Mouse (Mus musculus): ENCODE data around the gene Mepce. TPM values are rescaled to one million over a fixed set of nuclear protein-coding genes. Genes with fewer than 3 reads are reported as not detected.

Mepce gene
- polyA plus RNA-seq (2014; fragmentation: Illumina TruSeq; extraction: RNeasy Lipid Tissue Mini Kit (QIAGEN cat#74804); ENCODE audit: low replicate concordance): 6.3 TPM

GRCm38 (mm10) chr5:137787151-137787928 lies at the start of gene Mepce, which contains the start of gene Zcwpw1:
Gene Mepce, minus strand, starts transcription at chr5:137787655.
Gene Zcwpw1, plus strand, starts transcription at chr5:137787798.

GRCm38 (mm10) chr5:137835966-137836520 lies 48.6 kb upstream of the Mepce start, which contains the start of gene Pilra:
Gene Pilra, minus strand, starts transcription at chr5:137836281.

GRCm38 (mm10) chr5:137778635-137779034 lies 8.8 kb downstream of the Mepce start, which contains the start of gene Ppp1r35:
Gene Ppp1r35, plus strand, starts transcription at chr5:137778849.

GRCm38 (mm10) chr5:137745214-137746171 lies 42.0 kb downstream of the Mepce start, which contains the start of gene Tsc22d4:
Gene Tsc22d4, plus strand, starts transcription at chr5:137745730.

GRCm38 (mm10) chr5:137741023-137741931 lies 46.2 kb downstream of the Mepce start, which contains the start of gene Nyap1:
Gene Nyap1, minus strand, starts transcription at chr5:137741607.

Other genes with a start within 250 kb of the Mepce start
- gene Actl6b, start 234.1 kb downstream of the Mepce start, polyA plus RNA-seq (2014; fragmentation: Illumina TruSeq; extraction: RNeasy Lipid Tissue Mini Kit (QIAGEN cat#74804); ENCODE audit: low replicate concordance): not detected
- not detected for gene Tfr2, start 217.8 kb downstream of the Mepce start, polyA plus RNA-seq (2014; fragmentation: Illumina TruSeq; extraction: RNeasy Lipid Tissue Mini Kit (QIAGEN cat#74804); ENCODE audit: low replicate concordance)
- not detected for gene Mospd3, start 186.6 kb downstream of the Mepce start, polyA plus RNA-seq (2014; fragmentation: Illumina TruSeq; extraction: RNeasy Lipid Tissue Mini Kit (QIAGEN cat#74804); ENCODE audit: low replicate concordance)
- 1.5 TPM for gene Pcolce, start 173.9 kb downstream of the Mepce start, polyA plus RNA-seq (2014; fragmentation: Illumina TruSeq; extraction: RNeasy Lipid Tissue Mini Kit (QIAGEN cat#74804); ENCODE audit: low replicate concordance)
- not detected for gene Fbxo24, start 158.7 kb downstream of the Mepce start, polyA plus RNA-seq (2014; fragmentation: Illumina TruSeq; extraction: RNeasy Lipid Tissue Mini Kit (QIAGEN cat#74804); ENCODE audit: low replicate concordance)
- gene Lrch4, start 158.5 kb downstream of the Mepce start, polyA plus RNA-seq (2014; fragmentation: Illumina TruSeq; extraction: RNeasy Lipid Tissue Mini Kit (QIAGEN cat#74804); ENCODE audit: low replicate concordance): 0.30 TPM
- not detected for gene Gm20605, start 158.5 kb downstream of the Mepce start, polyA plus RNA-seq (2014; fragmentation: Illumina TruSeq; extraction: RNeasy Lipid Tissue Mini Kit (QIAGEN cat#74804); ENCODE audit: low replicate concordance)
- not detected for gene Sap25, start 146.3 kb downstream of the Mepce start, polyA plus RNA-seq (2014; fragmentation: Illumina TruSeq; extraction: RNeasy Lipid Tissue Mini Kit (QIAGEN cat#74804); ENCODE audit: low replicate concordance)
- gene Irs3, start 141.9 kb downstream of the Mepce start, polyA plus RNA-seq (2014; fragmentation: Illumina TruSeq; extraction: RNeasy Lipid Tissue Mini Kit (QIAGEN cat#74804); ENCODE audit: low replicate concordance): not detected
- gene Agfg2, start 102.9 kb downstream of the Mepce start, polyA plus RNA-seq (2014; fragmentation: Illumina TruSeq; extraction: RNeasy Lipid Tissue Mini Kit (QIAGEN cat#74804); ENCODE audit: low replicate concordance): 2.0 TPM
- 0.22 TPM for gene Nyap1, start 46.0 kb downstream of the Mepce start, polyA plus RNA-seq (2014; fragmentation: Illumina TruSeq; extraction: RNeasy Lipid Tissue Mini Kit (QIAGEN cat#74804); ENCODE audit: low replicate concordance)
- 1.5 TPM for gene Tsc22d4, start 41.9 kb downstream of the Mepce start, polyA plus RNA-seq (2014; fragmentation: Illumina TruSeq; extraction: RNeasy Lipid Tissue Mini Kit (QIAGEN cat#74804); ENCODE audit: low replicate concordance)
- gene Ppp1r35, start 8.8 kb downstream of the Mepce start, polyA plus RNA-seq (2014; fragmentation: Illumina TruSeq; extraction: RNeasy Lipid Tissue Mini Kit (QIAGEN cat#74804); ENCODE audit: low replicate concordance): not detected
- gene Zcwpw1, start 143 bp upstream of the Mepce start, polyA plus RNA-seq (2014; fragmentation: Illumina TruSeq; extraction: RNeasy Lipid Tissue Mini Kit (QIAGEN cat#74804); ENCODE audit: low replicate concordance): 2.7 TPM
- gene Pilra, start 48.6 kb upstream of the Mepce start, polyA plus RNA-seq (2014; fragmentation: Illumina TruSeq; extraction: RNeasy Lipid Tissue Mini Kit (QIAGEN cat#74804); ENCODE audit: low replicate concordance): 4.7 TPM
- 8.6 TPM for gene Pilrb1, start 70.5 kb upstream of the Mepce start, polyA plus RNA-seq (2014; fragmentation: Illumina TruSeq; extraction: RNeasy Lipid Tissue Mini Kit (QIAGEN cat#74804); ENCODE audit: low replicate concordance)
- 6.1 TPM for gene Pilrb2, start 84.2 kb upstream of the Mepce start, polyA plus RNA-seq (2014; fragmentation: Illumina TruSeq; extraction: RNeasy Lipid Tissue Mini Kit (QIAGEN cat#74804); ENCODE audit: low replicate concordance)
- gene Cyp3a13, start 134.0 kb upstream of the Mepce start, polyA plus RNA-seq (2014; fragmentation: Illumina TruSeq; extraction: RNeasy Lipid Tissue Mini Kit (QIAGEN cat#74804); ENCODE audit: low replicate concordance): 3,790 TPM
- 0.45 TPM for gene Gjc3, start 175.4 kb upstream of the Mepce start, polyA plus RNA-seq (2014; fragmentation: Illumina TruSeq; extraction: RNeasy Lipid Tissue Mini Kit (QIAGEN cat#74804); ENCODE audit: low replicate concordance)
- gene Azgp1, start 193.9 kb upstream of the Mepce start, polyA plus RNA-seq (2014; fragmentation: Illumina TruSeq; extraction: RNeasy Lipid Tissue Mini Kit (QIAGEN cat#74804); ENCODE audit: low replicate concordance): 0.37 TPM
- gene Smok3a, start 233.6 kb upstream of the Mepce start, polyA plus RNA-seq (2014; fragmentation: Illumina TruSeq; extraction: RNeasy Lipid Tissue Mini Kit (QIAGEN cat#74804); ENCODE audit: low replicate concordance): not detected
- not detected for gene Smok3b, start 233.8 kb upstream of the Mepce start, polyA plus RNA-seq (2014; fragmentation: Illumina TruSeq; extraction: RNeasy Lipid Tissue Mini Kit (QIAGEN cat#74804); ENCODE audit: low replicate concordance)

Data from small intestine, adult 10 weeks (tissue).